ENCODE assay signal across 8 mouse cellular contexts in the genomic region with DNA sequence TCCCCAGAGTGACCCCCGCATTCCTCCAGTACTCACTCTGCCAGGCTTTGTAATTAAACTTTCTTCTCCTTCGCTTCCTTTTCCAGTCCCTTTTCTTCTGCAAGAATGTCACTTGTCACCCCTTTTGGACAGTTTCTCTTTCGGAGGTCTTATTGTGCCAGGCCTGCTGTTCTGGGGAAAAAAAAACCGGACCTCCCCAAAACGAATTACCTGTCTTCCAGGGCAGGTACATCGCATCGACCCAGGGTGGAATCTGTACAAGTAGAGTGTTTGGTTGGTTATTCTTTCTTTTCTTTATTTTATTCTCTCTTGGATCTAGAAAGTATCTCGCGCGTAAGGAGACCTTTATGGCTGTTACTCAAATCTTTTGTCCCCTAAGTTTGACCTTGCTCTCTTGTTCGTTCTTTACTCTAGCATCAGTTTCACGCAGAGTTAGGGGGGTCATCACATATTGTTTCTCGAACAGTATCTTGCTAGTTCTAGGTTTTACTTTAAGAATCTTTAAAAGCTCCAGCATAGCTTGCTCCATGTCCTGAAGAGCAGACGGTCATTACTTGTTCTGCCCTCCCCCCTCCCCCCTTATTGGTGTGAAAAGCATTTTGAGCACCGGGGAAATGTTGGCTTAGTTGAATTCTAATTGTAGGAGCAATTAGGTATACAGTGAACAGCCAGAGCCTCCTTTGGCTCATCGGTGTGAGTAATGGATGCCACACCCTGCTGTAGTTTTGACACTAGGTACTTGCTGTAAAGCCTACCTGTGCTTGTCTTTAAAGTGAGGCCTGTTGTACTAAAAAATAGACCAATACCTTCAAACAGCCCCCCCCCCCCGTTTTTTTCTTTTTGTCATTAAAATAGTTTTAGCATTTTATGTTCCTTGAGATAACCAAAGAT. TPM values are rescaled to one million over a fixed set of nuclear protein-coding genes. Genes with fewer than 3 reads are reported as not detected.
DNase-seq lines count a peak whose midpoint lies in the region; ATAC-seq lines count a peak whose summit lies in the region.

No protein-coding gene starts in this region.

- peak overlapping the region; percentile 85 for H3K9ac ChIP-seq in kidney, embryonic 15.5 days
- H3K9ac ChIP-seq in heart, embryonic 15.5 days, result peak overlapping the region; percentile 97

- no peaks in the 10 kb centered on the region for H3K36me3 ChIP-seq in kidney, embryonic 15.5 days
- no peaks in the 10 kb centered on the region for H3K36me3 ChIP-seq in heart, embryonic 15.5 days
- H3K36me3 ChIP-seq in macrophage (ENCODE audit: inconsistent target), result no peaks in the 10 kb centered on the region

- H3K9me3 ChIP-seq in kidney, embryonic 15.5 days (replicated peaks), result no peaks in the 10 kb centered on the region
- H3K9me3 ChIP-seq in heart, embryonic 15.5 days (replicated peaks), result no peaks in the 10 kb centered on the region

- peak overlapping the region; percentile 93 for H3K27ac ChIP-seq in kidney, embryonic 15.5 days
- peak overlapping the region; percentile 94 for H3K27ac ChIP-seq in heart, embryonic 15.5 days
- peak overlapping the region; percentile 66 for H3K27ac ChIP-seq in macrophage

- H3K27me3 ChIP-seq in kidney, embryonic 15.5 days, result no peaks in the 10 kb centered on the region
- no peaks in the 10 kb centered on the region for H3K27me3 ChIP-seq in heart, embryonic 15.5 days

- ATAC-seq in kidney, embryonic 15.5 days (replicated peaks; ENCODE audit: low FRiP score), result no peak
- ATAC-seq in heart, embryonic 15.5 days (replicated peaks; ENCODE audit: insufficient number of reproducible peaks, insufficient read depth, low FRiP score, low read depth), result no peak

- peak overlapping the region; percentile 70 for H3K4me2 ChIP-seq in kidney, embryonic 15.5 days
- H3K4me2 ChIP-seq in heart, embryonic 15.5 days, result peak overlapping the region; percentile 71

- H3K79me2 ChIP-seq in macrophage (ENCODE audit: inconsistent target), result peaks cover 56% of the 10 kb centered on the region

- H3K4me3 ChIP-seq in kidney, embryonic 15.5 days (replicated peaks), result peak overlapping the region; percentile 82
- H3K4me3 ChIP-seq in heart, embryonic 15.5 days, result peak overlapping the region; percentile 95
- H3K4me3 ChIP-seq in macrophage (ENCODE audit: inconsistent target), result peak overlapping the region; percentile 87

- 2% methylated on average over 17 of the region's 17 CpGs for WGBS in kidney, embryonic 15.5 days
- 2% methylated on average over 17 of the region's 17 CpGs for WGBS in heart, embryonic 15.5 days
- WGBS in macrophage (ENCODE audit: missing documents), result 1% methylated on average over 17 of the region's 17 CpGs

- peaks cover 30% of the 10 kb centered on the region for H3K4me1 ChIP-seq in kidney, embryonic 15.5 days
- H3K4me1 ChIP-seq in heart, embryonic 15.5 days (replicated peaks), result peaks cover 19% of the 10 kb centered on the region

- no peak for DNase-seq in kidney, adult 11 months
- DNase-seq in NIH3T3 (ENCODE audit: low read depth), result peak; percentile 21
- DNase-seq in right cerebral cortex, postnatal 10 days (ENCODE audit: low spot score in 2 of 2), result no peak
- DNase-seq in adrenal gland, adult 8-10 months, result no peak
- no peak for DNase-seq in frontal cortex, adult 2 months (ENCODE audit: extremely low spot score in 1 of 2, low spot score in 1 of 2)

RNA-seq across cellular contexts. Expression of a gene that starts 1.1 kb away (rescaled TPM):
- polyA plus RNA-seq in kidney, embryonic 15.5 days (2015; fragmentation: Nextera tagmentation; extraction: Ambion mirVana), result 21.3 and 21.6 TPM in 2 replicates
- polyA plus RNA-seq in heart, embryonic 15.5 days (2015; fragmentation: Nextera tagmentation; extraction: Ambion mirVana), result 20.4 and 24.9 TPM in 2 replicates
- total RNA-seq in macrophage (2018; cell fraction: chromatin; rRNA removed), result 100 to 1,000 TPM in 18 of 26 experiments, 10 to 100 TPM in 8; 79.1 to 363 (median 154) TPM
- 100 to 1,000 TPM in 14 of 26 experiments, 10 to 100 TPM in 12; 75.8 to 205 (median 135) TPM for total RNA-seq in macrophage (2018; cell fraction: cytosol; rRNA removed)
- 100 to 1,000 TPM in 15 of 26 experiments, 10 to 100 TPM in 11; 69.7 to 305 (median 192) TPM for total RNA-seq in macrophage (2018; cell fraction: nucleus; rRNA removed)
- polyA plus RNA-seq in macrophage (2018), result 50.5 to 69.4 TPM (median 59.3 TPM) in 3 replicates
- 10 to 100 TPM; 42.3 to 50.7 (median 48.2) TPM for total RNA-seq in adrenal gland, adult 8-10 months (2022)
- 12.7 and 15.6 TPM in 2 replicates for polyA plus RNA-seq in frontal cortex, adult 2 months (2012; rRNA removed)
